Mouse (Mus musculus) myocyte (in vitro differentiated cells): ENCODE results near the gene Ncoa5. TPM values are rescaled to one million over a fixed set of nuclear protein-coding genes. Genes with fewer than 3 reads are reported as not detected.

Experiments
- H3K27me3 ChIP-seq: one replicate; pipeline ENCODE4 v1.6.1; 2011; ENCODE audit not compliant: control insufficient read depth, insufficient read depth, insufficient read length
- H3K36me3 ChIP-seq: one replicate; pipeline ENCODE4 v1.6.1; 2011; ENCODE audit not compliant: control insufficient read depth, insufficient read depth
- H3K4me2 ChIP-seq: one replicate; pipeline ENCODE4 v1.6.1; 2011; ENCODE audit warnings: low read depth, control low read depth
- H3K4me3 ChIP-seq: one replicate; pipeline ENCODE4 v1.5.1; 2011; ENCODE audit warnings: mild to moderate bottlenecking, control low read depth, moderate library complexity
- H3K79me2 ChIP-seq: one replicate; pipeline ENCODE4 v1.6.1; 2011; ENCODE audit not compliant: control insufficient read depth, insufficient read depth
- H3ac ChIP-seq: one replicate; pipeline ENCODE4 v1.6.1; 2011; ENCODE audit not compliant: control insufficient read depth, insufficient read length
- CEBPB ChIP-seq: IDR thresholded peaks from 2 replicates; pipeline ENCODE4 v1.6.1; 2011; ENCODE audit warnings: mild to moderate bottlenecking, moderate library complexity; ENCODE audit not compliant: poor library complexity, insufficient read depth, severe bottlenecking
- E2F4 ChIP-seq: IDR thresholded peaks from one replicate; pipeline ENCODE4 v1.6.1; 2011; ENCODE audit warnings: mild to moderate bottlenecking, control low read depth, moderate library complexity; ENCODE audit not compliant: insufficient read depth
- MAX ChIP-seq: IDR thresholded peaks from one replicate; pipeline ENCODE4 v1.6.1; 2011; ENCODE audit warnings: low read depth, mild to moderate bottlenecking, control low read depth
- MYOD1 ChIP-seq, 3 experiments: IDR thresholded peaks; one replicate each; pipeline ENCODE4 v1.6.1; 2011; ENCODE audit warnings: control low read depth in 2 of 3, low read depth in 2 of 3, mild to moderate bottlenecking in 2 of 3, moderate library complexity in 1 of 3; ENCODE audit not compliant: insufficient read length in 2 of 3, control insufficient read depth in 1 of 3
- MYOG ChIP-seq, 3 experiments: IDR thresholded peaks; one replicate each; pipeline ENCODE4 v1.6.1; 2011; ENCODE audit warnings: control low read depth in 2 of 3, low read depth in 2 of 3, mild to moderate bottlenecking in 2 of 3; ENCODE audit not compliant: insufficient read length in 2 of 3, control insufficient read depth in 1 of 3, insufficient read depth in 1 of 3
- POLR2A ChIP-seq: IDR thresholded peaks from one replicate; pipeline ENCODE4 v1.6.1; 2011; ENCODE audit warnings: low read depth, mild to moderate bottlenecking, control low read depth, moderate library complexity; ENCODE audit not compliant: insufficient read length
- POLR2AphosphoS2 ChIP-seq: IDR thresholded peaks from one replicate; pipeline ENCODE4 v1.6.1; 2011; ENCODE audit warnings: low read depth, control low read depth; ENCODE audit not compliant: insufficient read length
- REST ChIP-seq: IDR thresholded peaks from one replicate; pipeline ENCODE4 v1.6.1; 2011; ENCODE audit warnings: mild to moderate bottlenecking, control low read depth, moderate library complexity; ENCODE audit not compliant: insufficient read depth, insufficient read length
- SRF ChIP-seq: IDR thresholded peaks from one replicate; pipeline ENCODE4 v1.6.1; 2011; ENCODE audit warnings: low read depth; ENCODE audit not compliant: control insufficient read depth, insufficient read length
- TCF12 ChIP-seq: IDR thresholded peaks from one replicate; pipeline ENCODE4 v1.6.1; 2011; ENCODE audit warnings: mild to moderate bottlenecking, control low read depth; ENCODE audit not compliant: poor library complexity, insufficient read depth, severe bottlenecking
- TCF3 ChIP-seq: IDR thresholded peaks from one replicate; pipeline ENCODE4 v1.6.1; 2011; ENCODE audit warnings: low read depth, control low read depth; ENCODE audit not compliant: insufficient read length
- USF1 ChIP-seq: IDR thresholded peaks from one replicate; pipeline ENCODE4 v1.6.1; 2011; ENCODE audit warnings: low read depth, mild to moderate bottlenecking, control low read depth, moderate library complexity
- polyA plus RNA-seq: library from polyadenylated mRNA; unstranded; fragments of >200 nt; fragmentation: generic; extraction: Trizol; gene quantifications from one replicate; pipeline ENCODE4 v1.2.1, GENCODE M21; 2012; ENCODE audit warnings: missing spikeins

The Ncoa5 gene
- polyA plus RNA-seq, 1 experiment, result 24.0 TPM

DNA sequence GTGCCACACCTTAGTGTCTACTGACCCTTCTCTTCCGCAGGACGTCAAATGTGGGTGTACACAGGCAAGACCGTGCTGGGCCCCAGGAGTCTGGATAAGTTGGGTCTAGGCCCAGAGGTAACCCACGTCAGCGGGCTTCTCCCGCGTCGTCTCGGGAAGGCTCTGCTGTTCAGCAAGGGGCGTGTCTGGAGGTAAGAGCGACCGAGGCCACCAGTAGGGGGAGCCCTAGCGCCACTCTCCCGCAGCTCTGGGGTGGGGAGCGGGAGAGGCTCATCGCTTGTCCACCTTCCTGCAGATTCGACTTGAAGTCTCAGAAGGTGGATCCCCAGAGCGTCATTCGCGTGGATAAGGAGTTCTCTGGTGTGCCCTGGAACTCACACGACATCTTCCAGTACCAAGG lies 81.4 kb downstream of the Ncoa5 start:
- TF ChIP-seq E2F4, result no peak
- no peak for TF ChIP-seq MYOD1 (IDR thresholded peaks at IDR 0.05; ENCODE audit: control insufficient read depth in 1 of 3, insufficient read length in 2 of 3, low read depth in 2 of 3)
- no peak for TF ChIP-seq REST
- no peak for TF ChIP-seq MAX
- no peak for TF ChIP-seq TCF12
- TF ChIP-seq POLR2A, result no peak
- TF ChIP-seq MYOG (IDR thresholded peaks at IDR 0.05; ENCODE audit: control insufficient read depth in 1 of 3, insufficient read depth in 1 of 3, insufficient read length in 2 of 3, low read depth in 2 of 3), result no peak
- no peak for TF ChIP-seq USF1
- TF ChIP-seq SRF, result no peak
- TF ChIP-seq CEBPB, result no peak
- TF ChIP-seq TCF3, result no peak
- TF ChIP-seq POLR2AphosphoS2, result no peak
- H3K27me3 ChIP-seq, result peaks cover 21% of the 10 kb centered on the region
- H3K4me2 ChIP-seq, result no peak overlapping the region
- H3ac ChIP-seq, result no peak overlapping the region
- no peaks in the 10 kb centered on the region for H3K79me2 ChIP-seq
- H3K4me3 ChIP-seq, result no peak overlapping the region
- no peaks in the 10 kb centered on the region for H3K36me3 ChIP-seq

DNA sequence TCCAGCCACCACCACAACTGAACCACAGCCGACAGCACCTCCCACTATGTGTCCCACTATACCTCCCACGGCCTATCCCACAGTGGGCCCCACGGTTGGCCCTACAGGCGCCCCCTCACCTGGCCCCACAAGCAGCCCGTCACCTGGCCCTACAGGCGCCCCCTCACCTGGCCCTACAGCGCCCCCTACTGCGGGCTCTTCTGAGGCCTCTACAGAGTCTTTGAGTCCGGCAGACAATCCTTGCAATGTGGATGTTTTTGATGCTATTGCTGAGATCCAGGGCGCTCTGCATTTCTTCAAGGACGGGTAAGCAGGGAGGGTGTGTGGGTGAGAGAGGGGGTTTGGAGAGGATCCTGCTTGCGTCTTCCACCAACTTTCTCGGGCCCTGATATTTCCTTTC lies 82.2 kb downstream of the Ncoa5 start:
- no peaks in the 10 kb centered on the region for H3K79me2 ChIP-seq
- no peak for TF ChIP-seq MYOD1 (IDR thresholded peaks at IDR 0.05; ENCODE audit: control insufficient read depth in 1 of 3, insufficient read length in 2 of 3, low read depth in 2 of 3)
- TF ChIP-seq E2F4, result no peak
- no peak for TF ChIP-seq POLR2AphosphoS2
- TF ChIP-seq TCF3, result no peak
- TF ChIP-seq MAX, result no peak
- no peak for TF ChIP-seq POLR2A
- TF ChIP-seq USF1, result no peak
- TF ChIP-seq MYOG (IDR thresholded peaks at IDR 0.05; ENCODE audit: control insufficient read depth in 1 of 3, insufficient read depth in 1 of 3, insufficient read length in 2 of 3, low read depth in 2 of 3), result no peak
- no peak for TF ChIP-seq TCF12
- no peak for TF ChIP-seq CEBPB
- no peak for TF ChIP-seq REST
- TF ChIP-seq SRF, result no peak
- peaks cover 23% of the 10 kb centered on the region for H3K27me3 ChIP-seq

DNA sequence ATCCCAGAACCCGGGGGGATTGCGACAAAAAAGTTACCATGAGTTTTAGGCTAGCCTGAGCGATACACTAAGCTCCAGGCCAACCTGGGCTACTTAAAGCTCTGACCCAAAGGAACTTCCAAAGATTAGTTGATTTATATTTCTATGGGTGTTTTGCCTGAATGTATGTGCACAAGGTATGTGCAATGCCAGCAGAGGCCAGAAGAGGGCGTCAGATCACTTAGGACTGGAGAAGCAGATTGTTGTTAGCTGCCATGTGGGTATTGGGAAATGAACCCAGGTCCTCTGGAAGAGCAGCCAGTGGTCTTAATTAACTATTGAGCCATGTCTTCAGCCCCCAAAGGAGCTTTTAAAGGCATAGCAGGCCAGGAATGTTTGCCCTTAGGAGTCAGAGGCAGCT lies 82.9 kb downstream of the Ncoa5 start:
- no peak overlapping the region for H3K4me2 ChIP-seq
- H3K4me3 ChIP-seq, result no peak overlapping the region
- peaks cover 23% of the 10 kb centered on the region for H3K27me3 ChIP-seq
- H3K36me3 ChIP-seq, result no peaks in the 10 kb centered on the region
- TF ChIP-seq USF1 (no peak), SRF (no peak), POLR2A (no peak), CEBPB (no peak), REST (no peak), TCF3 (no peak), POLR2AphosphoS2 (no peak), MYOD1 (IDR thresholded peaks at IDR 0.05; ENCODE audit: control insufficient read depth in 1 of 3, insufficient read length in 2 of 3, low read depth in 2 of 3) (no peak), MYOG (IDR thresholded peaks at IDR 0.05; ENCODE audit: control insufficient read depth in 1 of 3, insufficient read depth in 1 of 3, insufficient read length in 2 of 3, low read depth in 2 of 3) (no peak), MAX (no peak), TCF12 (no peak), E2F4 (no peak)
- no peak overlapping the region for H3ac ChIP-seq
- H3K79me2 ChIP-seq, result no peaks in the 10 kb centered on the region

More for the DNA sequence above, 82.2 kb downstream of the Ncoa5 start:
- no peak overlapping the region for H3K4me2 ChIP-seq
- H3ac ChIP-seq, result no peak overlapping the region
- no peaks in the 10 kb centered on the region for H3K36me3 ChIP-seq
- H3K4me3 ChIP-seq, result no peak overlapping the region

DNA sequence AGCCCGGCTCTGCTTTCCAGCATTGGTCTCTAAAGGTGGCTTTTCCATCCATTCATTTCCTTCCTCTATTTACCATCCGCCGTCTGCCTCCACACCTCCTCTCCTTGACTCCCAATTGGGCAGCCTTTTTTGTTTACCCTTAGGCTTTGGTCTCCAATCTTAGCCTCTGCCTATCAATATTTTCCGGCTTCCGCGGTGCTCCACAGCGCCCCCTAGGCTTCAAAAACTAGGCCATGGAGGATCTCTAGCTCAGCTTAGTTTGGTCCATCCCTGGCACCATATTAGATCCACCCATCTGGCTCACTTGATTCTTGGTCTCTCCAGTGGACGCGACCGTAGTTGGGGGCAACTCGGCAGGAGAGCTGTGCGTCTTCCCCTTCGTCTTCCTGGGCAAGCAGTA lies 84.2 kb downstream of the Ncoa5 start:
- no peak overlapping the region for H3K4me2 ChIP-seq
- no peaks in the 10 kb centered on the region for H3K79me2 ChIP-seq
- H3K27me3 ChIP-seq, result peaks cover 23% of the 10 kb centered on the region
- TF ChIP-seq E2F4, result no peak
- H3K4me3 ChIP-seq, result no peak overlapping the region
- no peak overlapping the region for H3ac ChIP-seq
- H3K36me3 ChIP-seq, result no peaks in the 10 kb centered on the region

Other genes with a start within 250 kb of the Ncoa5 start
- 29.5 TPM for gene Snx21, start 249.0 kb downstream of the Ncoa5 start, polyA plus RNA-seq
- gene Acot8, start 230.0 kb downstream of the Ncoa5 start, polyA plus RNA-seq, result 24.5 TPM
- 3.3 TPM for gene Zswim3, start 229.8 kb downstream of the Ncoa5 start, polyA plus RNA-seq
- 13.3 TPM for gene Zswim1, start 212.2 kb downstream of the Ncoa5 start, polyA plus RNA-seq
- 0.40 TPM for gene Spata25, start 206.3 kb downstream of the Ncoa5 start, polyA plus RNA-seq
- gene Ctsa, start 202.0 kb downstream of the Ncoa5 start, polyA plus RNA-seq, result 202 TPM
- 23.5 TPM for gene Neurl2, start 201.4 kb downstream of the Ncoa5 start, polyA plus RNA-seq
- 117 TPM for gene Pltp, start 177.2 kb downstream of the Ncoa5 start, polyA plus RNA-seq
- gene Pcif1, start 155.6 kb downstream of the Ncoa5 start, polyA plus RNA-seq, result 43.2 TPM
- 11.1 TPM for gene Zfp335, start 123.1 kb downstream of the Ncoa5 start, polyA plus RNA-seq
- 1.7 TPM for gene Mmp9, start 94.1 kb downstream of the Ncoa5 start, polyA plus RNA-seq
- 0.52 TPM for gene Slc12a5, start 74.1 kb downstream of the Ncoa5 start, polyA plus RNA-seq
- 1.1 TPM for gene Cd40, start 20.8 kb upstream of the Ncoa5 start, polyA plus RNA-seq
- not detected for gene 1700025C18Rik, start 55.9 kb upstream of the Ncoa5 start, polyA plus RNA-seq
- 1.5 TPM for gene Cdh22, start 200.0 kb upstream of the Ncoa5 start, polyA plus RNA-seq